Mouse (Mus musculus) small intestine, adult 2 months (tissue): Measurements from ENCODE around the gene Rnf150. TPM values are rescaled to one million over a fixed set of nuclear protein-coding genes. Genes with fewer than 3 reads are reported as not detected.

Experiments
- H3K27ac ChIP-seq: fragments of 200-500 bp; 2 replicates; pipeline ENCODE4 v1.5.1; 2012; ENCODE audit warnings: low read depth, low read length, control low read depth, inconsistent platforms; ENCODE audit not compliant: insufficient read depth
- H3K27me3 ChIP-seq: fragments of 200-500 bp; 2 replicates; pipeline ENCODE4 v1.6.1; 2012; ENCODE audit warnings: mild to moderate bottlenecking, moderate library complexity, low read length, inconsistent platforms; ENCODE audit not compliant: control insufficient read depth, insufficient read depth
- H3K36me3 ChIP-seq: fragments of 200-500 bp; 2 replicates; pipeline ENCODE4 v1.6.1; 2012; ENCODE audit warnings: mild to moderate bottlenecking, low read length, control low read depth, inconsistent platforms; ENCODE audit not compliant: control insufficient read depth, insufficient read depth
- H3K4me1 ChIP-seq: fragments of 200-500 bp; 2 replicates; pipeline ENCODE4 v1.6.1; 2012; ENCODE audit warnings: low read length, inconsistent platforms, mixed read lengths; ENCODE audit not compliant: control insufficient read depth, insufficient read depth, insufficient read length
- H3K4me3 ChIP-seq: fragments of 200-500 bp; 2 replicates; pipeline ENCODE4 v1.5.1; 2012; ENCODE audit warnings: low read depth, mild to moderate bottlenecking, control low read depth, inconsistent platforms, low read length, moderate library complexity
- CTCF ChIP-seq: fragments of 200-500 bp; IDR thresholded peaks from 2 replicates; pipeline ENCODE4 v1.5.1; 2012; ENCODE audit warnings: low read depth, mild to moderate bottlenecking, control low read depth, inconsistent platforms, low read length, moderate library complexity, mixed read lengths; ENCODE audit not compliant: insufficient replicate concordance, insufficient read length; ENCODE audit errors: extremely low read depth
- POLR2A ChIP-seq: fragments of 200-500 bp; IDR thresholded peaks from 2 replicates; pipeline ENCODE4 v1.6.1; 2012; ENCODE audit warnings: low read depth, mild to moderate bottlenecking, control low read depth, inconsistent platforms, low read length, moderate library complexity
- WGBS: fragments of 180-500 bp; shearing (Covaris S2); methylation state at CpG from one replicate; pipeline ENCODE4 v1.1.7; 2018; 5-methylcytosine and 5-hydroxymethylcytosine counted together
- polyA plus RNA-seq: library from polyadenylated mRNA; depleted of rRNA; stranded (reverse); fragments of >200 nt; gene quantifications from 2 replicates; pipeline ENCODE4 v1.2.3, GENCODE M21; 2012

Gene Rnf150
- polyA plus RNA-seq, 1 experiment: 0.32 TPM

DNA sequence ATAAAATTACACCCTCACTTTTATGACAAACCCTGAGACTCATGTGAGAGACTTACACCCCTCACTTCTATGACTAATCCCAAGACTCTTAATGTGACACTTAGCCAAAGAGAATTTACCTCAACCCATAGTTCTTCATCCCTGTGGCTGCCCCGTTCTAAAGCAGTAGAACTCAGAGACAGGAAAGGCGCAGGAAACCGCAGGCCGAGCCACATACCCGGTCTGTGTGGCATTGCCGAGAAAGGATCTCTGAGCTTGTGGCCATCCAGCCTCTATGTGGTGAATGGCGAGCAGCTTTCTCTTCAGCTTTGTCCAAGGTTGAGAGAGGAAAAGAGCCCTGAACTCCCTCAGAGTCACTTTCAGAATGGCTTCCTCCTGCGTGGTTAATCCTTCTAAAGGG is 223.5 kb downstream of the Rnf150 start:
- no peak overlapping the region for H3K4me3 ChIP-seq
- H3K27me3 ChIP-seq: no peaks in the 10 kb centered on the region
- peaks cover 5% of the 10 kb centered on the region; the same call in 1 of the 2 replicates for H3K4me1 ChIP-seq
- 85% methylated on average over 8 of the region's 8 CpGs for WGBS
- H3K36me3 ChIP-seq: no peaks in the 10 kb centered on the region
- no peak overlapping the region for H3K27ac ChIP-seq
- TF ChIP-seq POLR2A (no peak), CTCF (no peak)

DNA sequence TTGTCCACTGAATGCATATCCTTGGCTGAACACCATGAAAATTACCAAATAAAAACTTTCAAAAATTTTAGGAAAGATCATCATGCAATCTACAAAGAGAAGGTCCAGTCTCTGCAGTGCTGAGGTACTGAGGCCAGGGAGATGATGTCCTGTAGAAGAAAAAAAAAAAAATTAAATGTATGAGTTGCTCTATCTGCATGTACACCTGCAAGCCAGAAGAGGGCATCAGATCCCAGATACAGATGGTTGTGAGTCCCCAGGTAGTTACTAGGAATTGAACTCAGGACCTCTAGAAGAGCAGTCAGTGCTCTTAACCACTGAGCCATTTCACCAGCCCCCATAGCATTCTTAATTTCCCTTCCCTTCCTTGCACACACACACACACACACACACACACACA is 224.4 kb downstream of the Rnf150 start:
- Histone ChIP-seq H3K27me3 (no peaks in the 10 kb centered on the region), H3K4me1 (peaks cover 5% of the 10 kb centered on the region; the same call in 1 of the 2 replicates), H3K4me3 (no peak overlapping the region), H3K36me3 (no peaks in the 10 kb centered on the region), H3K27ac (no peak overlapping the region)
- TF ChIP-seq CTCF (no peak), POLR2A (no peak)

DNA sequence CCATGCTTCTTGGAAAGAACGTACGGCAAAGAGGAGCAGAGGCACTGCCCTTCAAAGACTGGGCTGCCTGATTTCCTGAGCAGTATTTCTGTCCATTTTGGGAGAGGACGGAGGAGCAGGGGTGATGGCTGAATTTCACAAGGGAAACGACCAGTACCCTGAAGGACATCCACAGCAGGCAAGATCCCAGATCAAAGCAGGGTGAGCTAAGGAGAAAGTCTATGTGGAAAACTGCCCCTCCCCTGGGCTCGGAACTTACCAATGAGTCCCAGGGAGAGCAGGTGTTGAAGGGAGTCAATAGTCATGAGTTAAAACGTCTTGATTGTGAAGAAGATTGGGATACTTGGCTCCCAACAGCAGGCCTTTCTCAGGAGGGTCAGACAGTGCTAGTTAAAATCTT is 225.0 kb downstream of the Rnf150 start:
- no peak overlapping the region for H3K4me3 ChIP-seq
- WGBS: 73% methylated on average over 6 of the region's 6 CpGs
- no peaks in the 10 kb centered on the region for H3K27me3 ChIP-seq
- no peaks in the 10 kb centered on the region for H3K36me3 ChIP-seq
- H3K27ac ChIP-seq: no peak overlapping the region
- TF ChIP-seq CTCF: no peak
- no peak for TF ChIP-seq POLR2A
- H3K4me1 ChIP-seq: peaks cover 5% of the 10 kb centered on the region; the same call in 1 of the 2 replicates

DNA sequence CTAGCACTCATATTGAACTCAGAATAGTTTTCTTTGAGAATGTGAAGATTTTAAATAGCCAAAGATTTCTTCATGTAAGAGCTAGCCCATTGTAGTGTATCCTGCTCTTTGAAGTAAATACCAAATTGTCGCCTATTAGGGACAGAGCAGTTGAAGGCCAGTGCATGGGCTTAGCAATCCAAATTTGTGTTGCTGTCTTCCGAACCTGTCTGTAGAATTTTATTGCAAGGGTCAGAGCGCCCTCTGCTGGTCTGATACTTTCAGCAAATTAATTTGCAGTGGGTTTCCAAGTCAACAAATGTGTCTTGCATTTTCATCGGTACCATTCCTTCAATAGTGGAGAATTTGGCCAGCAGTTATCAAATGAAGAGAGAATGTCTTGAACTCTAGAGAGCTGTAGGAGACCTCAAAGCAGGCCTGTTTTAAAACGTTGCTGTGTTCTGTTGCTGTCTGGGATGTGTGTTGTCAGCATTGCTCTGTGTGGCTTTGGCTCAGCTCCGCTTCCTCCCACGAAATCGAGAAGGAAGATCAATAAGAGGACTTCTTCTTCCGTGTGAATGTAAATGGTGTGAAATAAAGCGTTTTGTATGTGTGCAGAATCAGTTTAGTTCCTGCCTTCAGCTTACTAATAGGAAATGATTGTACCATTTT is 226.3 kb downstream of the Rnf150 start:
- Histone ChIP-seq H3K36me3 (no peaks in the 10 kb centered on the region), H3K27me3 (no peaks in the 10 kb centered on the region), H3K27ac (no peak overlapping the region), H3K4me1 (peaks cover 5% of the 10 kb centered on the region; the same call in 1 of the 2 replicates), H3K4me3 (no peak overlapping the region)
- WGBS: 21% methylated on average over 10 of the region's 10 CpGs
- no peak for TF ChIP-seq POLR2A
- TF ChIP-seq CTCF: no peak

DNA sequence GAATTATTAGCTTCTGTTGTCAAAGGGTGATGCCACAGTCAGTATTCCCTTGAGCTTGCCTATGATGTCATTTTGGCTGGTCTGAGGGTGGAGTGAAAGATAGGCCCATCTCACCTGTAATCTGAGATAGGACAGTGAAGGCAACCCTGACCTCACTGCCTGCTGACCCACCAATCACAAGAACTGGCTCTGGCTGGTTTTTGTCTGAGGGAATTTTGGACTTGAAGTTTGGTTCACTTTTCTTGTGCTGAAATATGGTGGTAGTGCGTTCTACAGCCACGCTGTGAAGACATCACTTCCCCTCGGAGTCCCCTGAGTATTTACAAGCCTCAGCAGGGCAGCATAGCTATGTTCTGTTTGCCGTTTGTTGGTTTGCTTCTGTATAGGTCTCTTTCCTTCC is 227.3 kb downstream of the Rnf150 start:
- H3K27me3 ChIP-seq: no peaks in the 10 kb centered on the region
- no peak for TF ChIP-seq CTCF
- TF ChIP-seq POLR2A: no peak
- no peak overlapping the region for H3K4me3 ChIP-seq
- H3K36me3 ChIP-seq: no peaks in the 10 kb centered on the region
- 78% methylated on average over 4 of the region's 4 CpGs for WGBS
- H3K27ac ChIP-seq: no peak overlapping the region
- peaks cover 5% of the 10 kb centered on the region; the same call in 1 of the 2 replicates for H3K4me1 ChIP-seq

DNA sequence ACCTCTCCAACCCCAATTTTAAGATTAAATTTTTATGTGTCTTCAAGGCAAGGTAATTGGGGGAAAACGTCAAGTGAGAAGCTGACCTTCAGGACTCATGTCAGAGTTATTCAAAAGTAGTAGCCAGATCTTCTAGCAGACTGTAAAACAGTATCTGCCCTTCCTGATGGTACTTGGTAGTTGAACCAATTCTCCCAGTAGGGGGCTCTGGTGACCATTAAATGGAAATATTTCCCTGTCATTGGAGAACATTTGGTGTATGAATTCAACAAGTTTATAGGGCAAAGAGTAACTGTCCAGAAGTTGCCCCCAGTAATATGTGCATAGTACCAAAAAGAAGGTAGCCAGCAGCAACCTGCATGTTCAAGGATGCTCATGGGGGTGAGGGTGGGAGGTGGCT is 236.9 kb downstream of the Rnf150 start:
- Histone ChIP-seq H3K4me3 (no peak overlapping the region), H3K27me3 (no peaks in the 10 kb centered on the region), H3K4me1 (no peaks in the 10 kb centered on the region), H3K27ac (no peak overlapping the region), H3K36me3 (no peaks in the 10 kb centered on the region)
- TF ChIP-seq POLR2A (no peak), CTCF (0 out of 2 replicates have a peak, but pooled peaks have one; percentile 7)
- WGBS: 28% methylated on average over 1 of the region's 1 CpGs

DNA sequence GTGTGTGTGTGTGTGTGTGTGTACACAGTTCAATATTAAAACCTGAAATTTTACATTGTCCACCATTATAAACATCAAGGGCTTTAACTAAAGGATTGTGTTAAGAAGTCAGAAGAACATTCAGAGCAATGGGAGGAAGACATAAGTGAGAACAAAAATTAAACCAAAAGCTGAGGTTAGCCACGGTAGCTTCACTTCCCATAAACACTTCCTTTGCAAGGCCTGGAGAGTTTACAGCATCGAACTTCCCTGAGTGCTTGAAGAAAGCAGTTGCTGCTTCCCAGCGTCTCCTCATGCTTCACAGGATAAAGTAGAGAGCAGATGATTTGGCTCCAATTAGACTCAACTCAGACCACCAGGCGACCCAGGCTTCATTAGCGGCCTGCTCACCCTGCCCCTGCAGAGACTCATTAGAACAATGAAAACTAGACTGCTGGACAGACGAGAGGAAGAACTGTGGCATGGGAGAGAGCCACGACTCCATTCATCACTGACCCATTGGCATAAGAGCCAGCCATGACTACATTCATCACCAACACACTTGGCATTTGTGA is 239.9 kb downstream of the Rnf150 start:
- WGBS: 76% methylated on average over 7 of the region's 7 CpGs

DNA sequence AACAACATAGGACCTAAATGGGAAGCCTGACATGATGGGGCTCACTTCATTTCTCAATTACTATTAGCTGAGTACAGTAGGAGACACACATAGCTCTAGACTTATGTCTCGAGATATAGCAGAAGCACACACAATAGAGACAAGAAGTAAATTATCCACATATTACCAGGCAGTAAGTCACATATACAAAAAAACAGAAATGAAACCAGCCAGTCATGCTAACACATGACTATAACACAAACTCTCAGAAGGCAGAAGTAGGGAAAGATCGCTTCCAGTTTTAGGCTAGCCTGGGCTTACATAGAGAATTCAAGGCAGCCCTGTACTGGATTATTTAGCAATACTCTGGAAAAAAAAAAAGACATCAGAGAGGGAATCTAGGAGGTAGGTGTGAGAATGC is 240.8 kb downstream of the Rnf150 start:
- Histone ChIP-seq H3K4me3 (no peak overlapping the region), H3K4me1 (no peaks in the 10 kb centered on the region), H3K36me3 (no peaks in the 10 kb centered on the region), H3K27ac (no peak overlapping the region), H3K27me3 (no peaks in the 10 kb centered on the region)
- WGBS: 79% methylated on average over 2 of the region's 2 CpGs
- TF ChIP-seq POLR2A: no peak
- TF ChIP-seq CTCF: no peak

More for the DNA sequence above, 239.9 kb downstream of the Rnf150 start:
- no peaks in the 10 kb centered on the region for H3K36me3 ChIP-seq
- no peak overlapping the region for H3K4me3 ChIP-seq
- H3K27ac ChIP-seq: 0 out of 2 replicates have a peak overlapping the region, but pooled peaks have one; percentile 16
- H3K27me3 ChIP-seq: no peaks in the 10 kb centered on the region
- H3K4me1 ChIP-seq: no peaks in the 10 kb centered on the region
- no peak for TF ChIP-seq POLR2A
